Mouse (Mus musculus) lung, postnatal 0 days (tissue): ENCODE results near the gene Ssu2.

Source experiments
- CTCF ChIP-seq: IDR thresholded peaks from 2 replicates; pipeline ENCODE4 v1.5.1; 2016; ENCODE audit warnings: antibody characterized with exemption, mild to moderate bottlenecking
- EP300 ChIP-seq: IDR thresholded peaks from 2 replicates; pipeline ENCODE4 v1.6.1; 2016; ENCODE audit warnings: antibody characterized with exemption, mild to moderate bottlenecking, control low read depth

GRCm38 (mm10) chr6:112311385-112311784 lies 76.4 kb downstream of the Ssu2 start:
- TF ChIP-seq CTCF (no peak), EP300 (no peak)
